Mouse (Mus musculus) frontal cortex, adult 2 months (tissue): Measurements from ENCODE around the gene Oscp1. TPM values are rescaled to one million over a fixed set of nuclear protein-coding genes. Genes with fewer than 3 reads are reported as not detected.
A peak's percentile ranks its signal among the peaks of the same experiment; 100 is the strongest.

Experiments
- DNase-seq, 2 experiments: peaks; one replicate each; pipeline ENCODE4 v3.0.0; 2022; ENCODE audit warnings: low spot score in 1 of 2; ENCODE audit errors: extremely low spot score in 1 of 2
- polyA plus RNA-seq: library from polyadenylated mRNA; depleted of rRNA; stranded (reverse); fragments of >200 nt; gene quantifications from 2 replicates; pipeline ENCODE4 v1.2.3, GENCODE M21; 2012

The Oscp1 gene
- polyA plus RNA-seq, 1 experiment: 22.3 TPM

- no peak for DNase-seq
Observed at GRCm38 (mm10) chr4:126108061-126108740, 49.8 kb downstream of the Oscp1 start.

DNA sequence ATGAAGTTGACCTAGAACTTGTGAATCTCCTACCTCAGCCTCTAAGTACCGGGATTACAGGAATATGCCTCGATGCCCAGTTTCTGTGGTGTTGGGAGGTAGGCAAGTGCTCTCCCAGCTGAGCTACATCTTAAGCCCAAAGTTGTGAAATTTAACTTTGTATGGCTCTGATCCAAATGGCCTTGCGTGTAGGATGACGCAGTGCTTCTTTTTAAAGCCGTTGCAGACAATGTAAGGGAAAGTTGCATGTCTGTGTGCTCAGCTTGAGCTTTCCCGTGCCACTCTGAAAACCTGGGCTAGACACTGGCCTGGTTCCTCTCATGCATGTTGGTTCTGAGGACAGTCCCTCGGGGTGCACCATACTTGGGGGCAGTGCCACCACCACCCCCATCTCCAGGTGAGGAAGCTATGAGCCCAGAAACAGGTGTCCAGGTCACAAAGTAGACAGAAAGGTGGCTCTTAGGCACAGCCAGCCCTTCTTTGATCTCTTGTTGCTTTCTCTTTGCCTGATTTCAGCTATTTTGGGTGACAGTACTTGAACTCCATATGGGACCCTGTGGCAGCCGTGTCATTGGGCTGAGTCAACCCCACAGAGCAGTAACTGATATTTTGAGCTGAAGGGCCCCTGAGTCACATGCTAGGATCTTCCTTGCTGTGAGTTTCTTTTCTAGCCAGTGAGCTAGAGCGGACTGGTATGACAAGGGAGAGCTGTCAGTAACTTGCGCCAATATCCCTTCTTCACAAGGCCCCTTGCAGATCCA, 51.4 kb downstream of the Oscp1 start:
- no peak for DNase-seq

DNA sequence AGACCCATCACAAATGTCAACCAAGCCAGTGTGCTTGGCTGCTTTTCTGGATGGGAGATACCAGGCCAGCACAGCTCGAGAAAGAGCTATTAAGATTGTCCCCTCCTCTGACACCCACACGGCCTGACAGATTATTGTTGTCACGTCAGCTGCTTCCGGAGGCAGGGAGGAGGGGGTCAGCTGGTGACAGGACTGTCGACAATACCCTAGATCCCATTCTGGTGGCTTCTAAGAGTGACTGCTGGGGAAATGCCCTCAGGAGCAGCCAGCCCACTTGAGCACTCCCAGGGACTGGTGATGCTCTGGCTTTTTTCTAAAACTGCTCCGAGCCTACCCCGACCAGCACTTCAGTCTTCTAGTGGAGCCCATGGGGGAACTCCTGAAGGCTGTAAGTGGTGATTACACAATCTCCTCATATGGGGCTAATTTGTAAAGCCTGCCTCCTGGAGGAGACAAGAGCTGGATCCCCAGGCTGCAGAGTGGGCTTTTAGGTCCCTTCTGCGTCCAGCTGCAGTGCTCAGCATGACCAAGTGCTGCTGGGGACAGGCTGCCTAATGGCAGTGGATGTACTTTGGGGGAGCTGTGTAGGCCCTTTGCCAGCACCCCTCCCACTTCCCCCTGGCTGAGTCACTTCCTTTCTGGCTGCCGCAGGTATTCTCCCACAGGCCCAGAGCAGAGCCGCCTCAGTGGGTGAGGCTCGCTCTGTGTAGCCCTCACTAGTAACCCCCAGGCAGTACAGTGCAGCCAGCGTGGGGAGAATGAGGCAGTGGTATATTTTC, 52.2 kb downstream of the Oscp1 start:
- peak; percentile 56 to 88 for DNase-seq

GRCm38 (mm10) chr4:126111153-126111549, 52.8 kb downstream of the Oscp1 start:
- no peak for DNase-seq

- DNase-seq: no peak
Observed at GRCm38 (mm10) chr4:126113243-126113642, 54.9 kb downstream of the Oscp1 start.

DNA sequence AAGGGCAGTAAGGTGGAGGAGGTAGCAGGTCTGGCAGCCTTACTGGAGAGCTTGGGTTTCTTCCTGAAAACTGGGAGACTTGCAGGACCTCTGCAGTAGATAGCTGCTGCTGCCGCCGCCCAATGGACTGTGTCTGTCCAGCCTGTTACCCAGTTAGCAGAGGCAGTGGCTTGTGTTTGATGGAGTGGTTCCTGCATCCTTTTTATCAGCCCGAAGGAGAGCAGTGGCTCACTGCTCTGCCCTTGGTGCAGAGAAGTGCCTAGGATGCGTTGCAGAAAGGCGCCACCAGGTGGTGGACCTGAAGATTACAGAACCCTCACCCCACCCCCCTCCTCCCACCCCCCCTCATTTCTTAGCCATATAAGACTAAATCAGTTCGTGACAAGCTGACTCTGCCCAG, 55.6 kb downstream of the Oscp1 start:
- DNase-seq: peak in 1 of 2 experiments; percentile 52

GRCm38 (mm10) chr4:126115411-126115810, 57.0 kb downstream of the Oscp1 start:
- no peak for DNase-seq

GRCm38 (mm10) chr4:126115871-126116521, 57.6 kb downstream of the Oscp1 start:
- no peak for DNase-seq

- no peak for DNase-seq
Observed at GRCm38 (mm10) chr4:126117116-126117515, 58.8 kb downstream of the Oscp1 start.

- DNase-seq: peak; percentile 78 to 87
Observed at GRCm38 (mm10) chr4:126118651-126119050, 60.3 kb downstream of the Oscp1 start.

GRCm38 (mm10) chr4:126119051-126119450, 60.7 kb downstream of the Oscp1 start:
- no peak for DNase-seq

DNA sequence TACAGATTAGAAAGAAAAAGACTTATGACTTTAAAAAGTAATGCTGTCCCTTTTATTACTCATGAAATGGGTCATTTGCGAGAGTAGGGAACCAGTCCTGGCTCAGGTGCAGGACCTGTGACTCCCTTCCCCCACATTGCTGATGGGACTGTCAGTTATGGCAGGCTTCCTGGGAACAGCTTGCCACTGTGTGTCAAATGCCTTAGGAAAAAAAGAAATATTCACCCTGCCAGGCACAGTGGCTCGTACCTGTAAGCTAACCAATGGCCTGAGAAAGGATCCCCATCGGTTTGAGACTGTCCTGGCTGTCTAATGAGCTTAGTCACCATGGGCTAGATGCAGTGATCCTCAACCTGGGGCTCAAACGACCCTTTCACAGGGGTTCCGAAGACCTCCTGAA, 61.7 kb downstream of the Oscp1 start:
- no peak for DNase-seq

- no peak for DNase-seq
Observed at GRCm38 (mm10) chr4:126120506-126120905, 62.1 kb downstream of the Oscp1 start.

DNA sequence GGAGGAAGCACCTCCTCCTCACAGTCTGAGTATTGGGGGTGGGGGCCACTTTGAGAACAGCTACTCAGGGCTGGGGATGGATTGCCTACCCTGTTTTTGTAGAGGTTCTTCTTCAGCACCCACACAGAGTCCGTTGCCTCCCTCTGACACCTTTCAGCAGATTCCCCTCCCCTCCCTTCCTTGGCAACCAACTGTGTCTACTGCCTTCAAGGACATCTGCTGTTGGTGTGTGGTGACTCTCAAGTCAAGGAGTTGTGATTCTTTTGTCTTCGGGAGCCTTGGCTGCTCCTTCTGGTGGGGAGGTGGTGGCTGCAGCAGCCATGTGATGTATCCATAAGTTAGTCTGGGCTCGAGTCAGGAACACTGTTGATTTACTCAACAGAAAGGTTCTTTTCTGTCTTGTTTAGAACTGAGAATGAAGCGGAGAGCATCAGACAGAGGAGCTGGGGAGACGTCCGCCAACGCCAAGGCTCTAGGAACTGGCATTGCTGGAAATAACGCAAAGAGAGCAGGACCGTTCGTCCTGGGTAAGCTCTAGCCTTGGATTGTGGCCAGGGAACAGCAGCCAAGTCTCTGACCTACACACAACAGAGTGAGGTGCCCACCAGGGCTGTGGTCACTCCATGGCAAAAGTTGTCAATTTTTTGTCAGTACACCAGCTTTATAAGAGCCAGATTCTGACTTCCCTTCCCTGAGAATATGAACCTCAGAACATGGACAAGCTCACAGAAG, 65.1 kb downstream of the Oscp1 start:
- peak; percentile 61 to 66 for DNase-seq

- DNase-seq: no peak
Observed at GRCm38 (mm10) chr4:126130502-126130901, 72.1 kb downstream of the Oscp1 start.

GRCm38 (mm10) chr4:126131290-126132121, 73.1 kb downstream of the Oscp1 start:
- peak; percentile 45 to 66 for DNase-seq

DNA sequence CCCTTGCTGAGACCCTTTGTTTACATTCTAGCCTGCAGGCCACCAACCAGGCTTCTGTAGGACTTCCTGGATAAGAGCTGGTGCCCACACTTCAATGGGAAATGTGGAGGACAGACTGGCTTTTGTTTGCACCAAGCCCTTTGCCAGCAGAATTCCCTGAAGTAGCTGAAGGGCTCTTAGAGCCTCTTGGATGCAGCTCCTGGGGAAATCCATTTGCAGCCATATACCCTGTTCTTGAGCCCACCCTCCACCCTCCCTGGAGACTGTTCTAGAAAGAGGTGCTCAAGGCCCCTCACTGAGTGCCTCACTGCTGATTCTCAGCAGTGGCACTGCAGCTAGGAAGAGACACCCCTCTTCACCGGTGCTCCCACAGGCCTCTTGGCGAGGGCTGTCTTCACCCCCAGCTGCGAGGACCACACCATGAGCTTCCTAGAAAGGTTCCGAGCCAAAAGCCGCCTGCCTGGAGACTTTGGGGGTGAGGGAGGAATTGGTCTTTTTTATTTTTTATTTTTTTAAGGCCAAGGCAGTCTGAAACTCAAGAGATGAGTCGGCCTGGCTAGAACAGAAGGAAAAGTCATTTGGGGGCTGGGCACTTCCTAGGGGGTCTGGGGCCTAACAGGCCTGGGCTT, 74.4 kb downstream of the Oscp1 start:
- no peak for DNase-seq

- DNase-seq: no peak
Observed at GRCm38 (mm10) chr4:126134236-126134635, 75.9 kb downstream of the Oscp1 start.

- DNase-seq: no peak
Observed at GRCm38 (mm10) chr4:126134639-126135038, 76.3 kb downstream of the Oscp1 start.
